In genomic region chr6:85131673-85132072, GRCm38 (mm10) we compare ENCODE assay signal across 8 mouse cellular contexts. TPM values are rescaled to one million over a fixed set of nuclear protein-coding genes. Genes with fewer than 3 reads are reported as not detected.
DNase-seq lines count a peak whose midpoint lies in the region; ATAC-seq and TF ChIP-seq lines count a peak whose summit lies in the region.

No protein-coding gene starts in this region.

- H3K79me2 ChIP-seq in liver, adult 2 months (ENCODE audit: control insufficient read depth, insufficient read depth, low read length) = no peaks in the 10 kb centered on the region

- WGBS in liver, adult 2 months = 10% methylated on average over 4 of the region's 4 CpGs
- WGBS in liver, embryonic 11.5 days = 3% methylated on average over 4 of the region's 4 CpGs
- WGBS in forebrain, embryonic 11.5 days = 1% methylated on average over 4 of the region's 4 CpGs
- WGBS in hindbrain, embryonic 14.5 days = 3% methylated on average over 4 of the region's 4 CpGs

- H3K9ac ChIP-seq in liver, adult 2 months (ENCODE audit: low read depth, low read length) = no peak overlapping the region
- no peak overlapping the region for H3K9ac ChIP-seq in liver, embryonic 11.5 days (ENCODE audit: low read depth, low read length)
- no peak overlapping the region for H3K9ac ChIP-seq in forebrain, embryonic 11.5 days (ENCODE audit: low read length)
- no peak overlapping the region for H3K9ac ChIP-seq in hindbrain, embryonic 14.5 days

- intact Hi-C loops in left cerebral cortex, postnatal 14 days (cut with DNase I) = loop anchor here (2.0 kb wide), 2 partner anchors 95 to 1037 kb away; no protein-coding TSS in a partner anchor

- H3K4me1 ChIP-seq in liver, adult 2 months (ENCODE audit: control insufficient read depth, insufficient read depth, low read length) = peaks cover 2% of the 10 kb centered on the region; the same call in 1 of the 2 replicates
- H3K4me1 ChIP-seq in liver, embryonic 11.5 days (replicated peaks; ENCODE audit: control insufficient read depth, insufficient read depth, low read length) = no peaks in the 10 kb centered on the region
- no peaks in the 10 kb centered on the region; the same call in 1 of the 2 replicates for H3K4me1 ChIP-seq in forebrain, embryonic 11.5 days (replicated peaks; ENCODE audit: control insufficient read depth, insufficient read depth, low read length)
- H3K4me1 ChIP-seq in hindbrain, embryonic 14.5 days (replicated peaks; ENCODE audit: control insufficient read depth, insufficient read depth, low read length) = no peaks in the 10 kb centered on the region

- no peak overlapping the region for H3K4me3 ChIP-seq in liver, adult 2 months (ENCODE audit: insufficient read depth, low read depth, low read length)
- H3K4me3 ChIP-seq in liver, embryonic 11.5 days (ENCODE audit: low read depth, low read length) = no peak overlapping the region
- no peak overlapping the region for H3K4me3 ChIP-seq in forebrain, embryonic 11.5 days (ENCODE audit: low read depth, low read length)
- H3K4me3 ChIP-seq in hindbrain, embryonic 14.5 days (replicated peaks; ENCODE audit: low read length) = no peak overlapping the region

- no peak for ATAC-seq in liver, embryonic 11.5 days (replicated peaks; ENCODE audit: low FRiP score)
- 0 out of 2 replicates have a peak, but pooled peaks have one; percentile 28 for ATAC-seq in forebrain, embryonic 11.5 days (replicated peaks; ENCODE audit: low FRiP score)
- no peak for ATAC-seq in hindbrain, embryonic 14.5 days (ENCODE audit: low FRiP score)

- peaks cover 6% of the 10 kb centered on the region; the same call in 1 of the 2 replicates for H3K36me3 ChIP-seq in liver, adult 2 months (ENCODE audit: control insufficient read depth, insufficient read depth, low read length)
- H3K36me3 ChIP-seq in liver, embryonic 11.5 days (ENCODE audit: control insufficient read depth, insufficient read depth, low read length) = peaks cover 3% of the 10 kb centered on the region; the same call in 1 of the 2 replicates
- H3K36me3 ChIP-seq in forebrain, embryonic 11.5 days (ENCODE audit: control insufficient read depth, insufficient read depth, low read length) = no peaks in the 10 kb centered on the region
- H3K36me3 ChIP-seq in hindbrain, embryonic 14.5 days (replicated peaks; ENCODE audit: control insufficient read depth, insufficient read depth) = no peaks in the 10 kb centered on the region

- no peak for TF ChIP-seq POLR2A in liver, adult 2 months (IDR thresholded peaks at IDR 0.05; ENCODE audit: extremely low read depth, insufficient read depth, low read length)
- no peak for TF ChIP-seq POLR2A in brain, embryonic 14.5 days (IDR thresholded peaks at IDR 0.05; ENCODE audit: borderline replicate concordance, extremely low read depth, insufficient read depth, insufficient read length, poor library complexity, severe bottlenecking)

- TF ChIP-seq CTCF in liver, adult 2 months (IDR thresholded peaks at IDR 0.05; ENCODE audit: low read depth, low read length) = peak; percentile 67; the same call in 1 of the 2 replicates
- peak; percentile 83; the same call in 1 of the 2 replicates for TF ChIP-seq CTCF in brain, embryonic 14.5 days (IDR thresholded peaks at IDR 0.05; ENCODE audit: borderline replicate concordance, extremely low read depth, insufficient read depth, insufficient read length)

- H3K27ac ChIP-seq in liver, adult 2 months (replicated peaks; ENCODE audit: insufficient read depth, low read depth, low read length) = no peak overlapping the region
- no peak overlapping the region for H3K27ac ChIP-seq in liver, embryonic 11.5 days (ENCODE audit: low read depth, low read length)
- no peak overlapping the region for H3K27ac ChIP-seq in forebrain, embryonic 11.5 days (ENCODE audit: low read depth, low read length)
- H3K27ac ChIP-seq in hindbrain, embryonic 14.5 days = no peak overlapping the region

- no peaks in the 10 kb centered on the region for H3K27me3 ChIP-seq in liver, adult 2 months (ENCODE audit: control insufficient read depth, insufficient read depth, low read length)
- H3K27me3 ChIP-seq in liver, embryonic 11.5 days (replicated peaks; ENCODE audit: control insufficient read depth, insufficient read depth, low read length) = peaks cover 9% of the 10 kb centered on the region
- H3K27me3 ChIP-seq in forebrain, embryonic 11.5 days (ENCODE audit: control insufficient read depth, insufficient read depth, low read length) = peaks cover 6% of the 10 kb centered on the region
- peaks cover 5% of the 10 kb centered on the region for H3K27me3 ChIP-seq in hindbrain, embryonic 14.5 days (ENCODE audit: control insufficient read depth, insufficient read depth, low read length)

- H3K4me2 ChIP-seq in liver, embryonic 11.5 days = no peak overlapping the region
- no peak overlapping the region for H3K4me2 ChIP-seq in forebrain, embryonic 11.5 days (ENCODE audit: low read depth, low read length, severe bottlenecking)
- no peak overlapping the region for H3K4me2 ChIP-seq in hindbrain, embryonic 14.5 days (replicated peaks)

- peak; percentile 46 for DNase-seq in liver, adult 2 months (ENCODE audit: extremely low read depth, low read depth, low spot score)
- no peak for DNase-seq in liver, embryonic 11.5 days (ENCODE audit: low spot score)
- peak; percentile 83 for DNase-seq in brain, embryonic 14.5 days (ENCODE audit: low read depth)
- peak; percentile 82 for DNase-seq in forebrain, embryonic 11.5 days (ENCODE audit: low spot score)
- peak; percentile 86 for DNase-seq in hindbrain, embryonic 14.5 days (ENCODE audit: low spot score)
- peak; percentile 80 to 87 for DNase-seq in left cerebral cortex, postnatal 14 days (ENCODE audit: low spot score in 2 of 2)
- peak; percentile 70 for DNase-seq in naive thymus-derived CD4-positive, alpha-beta T cell, adult 2 months (ENCODE audit: low read depth)
- DNase-seq in thymus, postnatal 10 days (ENCODE audit: low spot score in 2 of 2) = peak; percentile 41 to 67

- H3K9me3 ChIP-seq in liver, embryonic 11.5 days (ENCODE audit: control insufficient read depth, low read length) = no peaks in the 10 kb centered on the region
- no peaks in the 10 kb centered on the region for H3K9me3 ChIP-seq in forebrain, embryonic 11.5 days (ENCODE audit: control insufficient read depth, low read length)
- H3K9me3 ChIP-seq in hindbrain, embryonic 14.5 days (ENCODE audit: control insufficient read depth, low read length) = no peaks in the 10 kb centered on the region

RNA-seq across cellular contexts. Expression of gene Spr, which starts 5.9 kb away (rescaled TPM):
- 143 and 164 TPM in 2 replicates for total RNA-seq in liver, adult 2 months (2014; rRNA removed)
- polyA plus RNA-seq in liver, adult 2 months (2012; rRNA removed) = 53.2 and 68.0 TPM in 2 replicates
- polyA plus RNA-seq in liver, embryonic 11.5 days (2014; fragmentation: Nextera tagmentation; extraction: Ambion mirVana) = 66.5 and 77.7 TPM in 2 replicates
- 8.0 and 10.5 TPM in 2 replicates for polyA plus RNA-seq in brain, embryonic 14.5 days (2012; rRNA removed)
- 65.3 and 74.2 TPM in 2 replicates for polyA plus RNA-seq in forebrain, embryonic 11.5 days (2014; fragmentation: Nextera tagmentation; extraction: Ambion mirVana)
- 38.2 and 42.7 TPM in 2 replicates for polyA plus RNA-seq in hindbrain, embryonic 14.5 days (2014; fragmentation: Nextera tagmentation; extraction: Ambion mirVana)
- 10 to 100 TPM; 35.5 to 37.2 TPM for total RNA-seq in left cerebral cortex, postnatal 14 days (2021)

RNA-seq across cellular contexts. Expression of gene Emx1, which starts 55.6 kb away (rescaled TPM):
- not detected in 2 replicates for total RNA-seq in liver, adult 2 months (2014; rRNA removed)
- polyA plus RNA-seq in liver, adult 2 months (2012; rRNA removed) = not detected in 2 replicates
- 0.38 and 0.49 TPM in 2 replicates for polyA plus RNA-seq in liver, embryonic 11.5 days (2014; fragmentation: Nextera tagmentation; extraction: Ambion mirVana)
- polyA plus RNA-seq in brain, embryonic 14.5 days (2012; rRNA removed) = 13.9 and 69.3 TPM in 2 replicates
- 63.5 and 67.2 TPM in 2 replicates for polyA plus RNA-seq in forebrain, embryonic 11.5 days (2014; fragmentation: Nextera tagmentation; extraction: Ambion mirVana)
- polyA plus RNA-seq in hindbrain, embryonic 14.5 days (2014; fragmentation: Nextera tagmentation; extraction: Ambion mirVana) = not detected in 2 replicates
- 10 to 100 TPM; 39.9 to 41.6 TPM for total RNA-seq in left cerebral cortex, postnatal 14 days (2021)

Comparison
In these comparisons a context has a peak if more than half of its experiments do, and no peak if none do; other contexts are left out.
1. RNA of gene Emx1, which starts 55.6 kb away (polyA plus RNA-seq): 63.5 to 67.2 TPM in forebrain, embryonic 11.5 days and 13.9 to 69.3 TPM in brain, embryonic 14.5 days; 0.38 to 0.49 TPM in liver, embryonic 11.5 days, not detected in liver, adult 2 months and not detected in hindbrain, embryonic 14.5 days; every median in the first group is over 10 times any median in the second.